Mouse (Mus musculus) T-helper 2 cell (primary cell): ENCODE measurements at regions not wholly inside any gene's neighbourhood (a gene's known extent, or its start where the extent isn't known, plus 50 kb on each side); places are given as distances from the start of the nearest gene placed in this dataset.

Experiments used
- in situ Hi-C: fragments of 300-600 bp; cut with MboI, MseI; formaldehyde crosslinking; loops from one replicate; pipeline ENCODE4 v1.15.1; 2025; ENCODE audit warnings: high pct_unique_total_duplicates

- in situ Hi-C loops = no loop called here
Measured at GRCm38 (mm10) chr9:13905086-13905669, 77.7 kb downstream of the Fam76b start.

- in situ Hi-C loops = no loop called here
Measured at GRCm38 (mm10) chr9:13906736-13907135, 79.2 kb downstream of the Fam76b start.

- in situ Hi-C loops = no loop called here
Measured at GRCm38 (mm10) chr9:13909604-13910003, 82.1 kb downstream of the Fam76b start.

GRCm38 (mm10) chr9:13910091-13910490, 82.6 kb downstream of the Fam76b start:
- in situ Hi-C loops = no loop called here

- in situ Hi-C loops = no loop called here
Measured at GRCm38 (mm10) chr9:13913459-13913858, 85.9 kb downstream of the Fam76b start.

GRCm38 (mm10) chr9:13914131-13914530, 86.6 kb downstream of the Fam76b start:
- in situ Hi-C loops = no loop called here

- in situ Hi-C loops = no loop called here
Measured at GRCm38 (mm10) chr9:13914847-13915246, 87.3 kb downstream of the Fam76b start.

GRCm38 (mm10) chr9:13916837-13917236, 89.3 kb downstream of the Fam76b start:
- in situ Hi-C loops = no loop called here

- in situ Hi-C loops = no loop called here
Measured at GRCm38 (mm10) chr9:13918606-13919202, 91.2 kb downstream of the Fam76b start.

GRCm38 (mm10) chr9:13919739-13920410, 92.4 kb downstream of the Fam76b start:
- in situ Hi-C loops = no loop called here

GRCm38 (mm10) chr9:13920623-13921022, 93.1 kb downstream of the Fam76b start:
- in situ Hi-C loops = no loop called here

GRCm38 (mm10) chr9:13932001-13932508, 104.5 kb downstream of the Fam76b start:
- in situ Hi-C loops = no loop called here

- in situ Hi-C loops = no loop called here
Measured at GRCm38 (mm10) chr9:13933404-13933803, 105.9 kb downstream of the Fam76b start.

GRCm38 (mm10) chr9:13937301-13937700, 109.8 kb downstream of the Fam76b start:
- in situ Hi-C loops = no loop called here

GRCm38 (mm10) chr9:13946519-13946918, 119.0 kb downstream of the Fam76b start:
- in situ Hi-C loops = no loop called here

- in situ Hi-C loops = loop anchor here (25.0 kb wide), 1 partner anchor 1015 kb away; no protein-coding TSS in a partner anchor
Measured at GRCm38 (mm10) chr9:13952157-13952556, 124.6 kb downstream of the Fam76b start.

GRCm38 (mm10) chr9:13963140-13963763, 135.7 kb downstream of the Fam76b start:
- in situ Hi-C loops = loop anchor here (25.0 kb wide), 1 partner anchor 1026 kb away; no protein-coding TSS in a partner anchor

GRCm38 (mm10) chr9:13963796-13964195, 136.3 kb downstream of the Fam76b start:
- in situ Hi-C loops = loop anchor here (25.0 kb wide), 1 partner anchor 1026 kb away; no protein-coding TSS in a partner anchor

- in situ Hi-C loops = loop anchor here (25.0 kb wide), 1 partner anchor 1027 kb away; no protein-coding TSS in a partner anchor
Measured at GRCm38 (mm10) chr9:13964256-13964655, 136.7 kb downstream of the Fam76b start.

- in situ Hi-C loops = loop anchor here (25.0 kb wide), 1 partner anchor 1029 kb away; no protein-coding TSS in a partner anchor
Measured at GRCm38 (mm10) chr9:13966212-13966611, 138.7 kb downstream of the Fam76b start.

- in situ Hi-C loops = loop anchor here (25.0 kb wide), 1 partner anchor 1032 kb away; no protein-coding TSS in a partner anchor
Measured at GRCm38 (mm10) chr9:13969262-13969661, 141.7 kb downstream of the Fam76b start.

- in situ Hi-C loops = loop anchor here (25.0 kb wide), 1 partner anchor 1036 kb away; no protein-coding TSS in a partner anchor
Measured at GRCm38 (mm10) chr9:13973600-13973999, 146.1 kb downstream of the Fam76b start.
